Mouse (Mus musculus): ENCODE data around the gene Rsrc2.

DNA sequence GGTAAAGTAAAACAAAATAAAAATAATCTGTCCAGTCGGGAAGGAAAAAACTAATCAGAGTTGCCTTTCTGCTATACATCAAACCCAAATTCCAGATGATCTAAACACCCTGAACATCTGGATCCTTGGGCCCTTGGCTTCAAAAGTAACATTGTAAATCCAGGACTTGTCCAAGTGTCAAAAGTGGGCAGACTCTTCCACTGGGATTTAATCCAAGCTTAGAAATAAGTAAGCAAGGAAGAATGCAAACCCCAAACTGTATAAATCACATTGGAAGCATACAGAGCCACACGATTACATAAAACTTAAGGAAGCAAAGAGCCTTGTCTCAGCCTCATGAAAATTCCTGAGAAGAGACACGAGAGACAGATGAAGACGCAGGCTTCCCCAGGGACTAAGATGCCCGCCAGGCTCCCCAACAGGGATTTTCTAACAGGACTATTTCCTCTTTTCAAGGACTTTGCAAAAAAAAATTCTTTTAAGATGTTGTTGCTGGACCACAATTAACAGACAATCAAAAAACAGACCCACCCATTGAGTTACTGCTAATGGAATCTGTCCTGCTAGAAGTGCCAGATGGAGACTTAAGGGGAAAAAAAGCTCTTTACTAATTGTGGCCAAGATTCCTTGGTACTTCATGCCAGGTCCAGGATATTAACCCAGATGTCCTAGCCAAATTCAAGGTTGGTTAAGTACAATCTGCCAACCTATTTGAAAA lies 69.5 kb downstream of the Rsrc2 start:
- TF ChIP-seq CTCF (IDR thresholded peaks at IDR 0.05; ENCODE audit: control insufficient read depth, insufficient read depth, low read length): no peak
- TF ChIP-seq POLR2A (IDR thresholded peaks at IDR 0.05; ENCODE audit: borderline replicate concordance, control insufficient read depth, low read depth, low read length): no peak
